Mouse (Mus musculus) forebrain, embryonic 11.5 days (tissue): ENCODE measurements around the gene Bag1. TPM values are rescaled to one million over a fixed set of nuclear protein-coding genes. Genes with fewer than 3 reads are reported as not detected.

Source experiments
- ATAC-seq: fragments of 200-750 bp; cut with Nextera tagmentation; replicated peaks from 2 replicates; pipeline ENCODE4 v1.8.0; 2017; ENCODE audit warnings: moderate TSS enrichment; ENCODE audit not compliant: low FRiP score
- DNase-seq: peaks from one replicate; pipeline ENCODE4 v3.0.0-alpha.2; 2017; ENCODE audit warnings: low spot score
- H3K27ac ChIP-seq: fragments of 300-500 bp; sonication (generic); 2 replicates; pipeline ENCODE4 v1.5.1; 2014; ENCODE audit warnings: low read depth, low read length
- H3K27me3 ChIP-seq: fragments of 300-500 bp; sonication (generic); 2 replicates; pipeline ENCODE4 v1.6.1; 2014; ENCODE audit warnings: mild to moderate bottlenecking, low read length, mixed read lengths; ENCODE audit not compliant: control insufficient read depth, insufficient read depth
- H3K36me3 ChIP-seq: fragments of 300-500 bp; sonication (generic); 2 replicates; pipeline ENCODE4 v1.6.1; 2014; ENCODE audit warnings: mild to moderate bottlenecking, low read length, moderate library complexity, mixed read lengths; ENCODE audit not compliant: control insufficient read depth, insufficient read depth
- H3K4me1 ChIP-seq: fragments of 300-500 bp; sonication (generic); replicated peaks from 2 replicates; pipeline ENCODE4 v1.6.1; 2014; ENCODE audit warnings: low read length, mixed read lengths; ENCODE audit not compliant: control insufficient read depth, insufficient read depth
- H3K4me2 ChIP-seq: fragments of 300-500 bp; sonication (generic); 2 replicates; pipeline ENCODE4 v1.6.1; 2014; ENCODE audit warnings: low read depth, mild to moderate bottlenecking, low read length, moderate library complexity, mixed read lengths; ENCODE audit not compliant: severe bottlenecking
- H3K4me3 ChIP-seq: fragments of 300-500 bp; sonication (generic); 2 replicates; pipeline ENCODE4 v1.5.1; 2014; ENCODE audit warnings: low read depth, low read length
- H3K9ac ChIP-seq: fragments of 300-500 bp; sonication (generic); 2 replicates; pipeline ENCODE4 v1.6.1; 2014; ENCODE audit warnings: low read length
- H3K9me3 ChIP-seq: fragments of 300-500 bp; sonication (generic); 2 replicates; pipeline ENCODE4 v1.6.1; 2016; ENCODE audit warnings: low read length, mixed read lengths; ENCODE audit not compliant: control insufficient read depth
- WGBS: fragments of 180-500 bp; shearing (Covaris S2); extraction: QIAGEN DNeasy Blood & Tissue Kit; methylation state at CpG from one replicate; pipeline ENCODE4 v1.1.7; 2014; 5-methylcytosine and 5-hydroxymethylcytosine counted together
- microRNA-seq: library from miRNA; unstranded; fragments of <30 nt; microRNA quantifications from one replicate; pipeline ENCODE4, GENCODE M21; 2016; ENCODE audit not compliant: insufficient number of aligned reads
- polyA plus RNA-seq: library from polyadenylated mRNA; unstranded; fragments of >200 nt; fragmentation: Nextera tagmentation; extraction: Ambion mirVana; gene quantifications from 2 replicates; pipeline ENCODE4 v1.2.1, GENCODE M21; 2014

The Bag1 gene
- polyA plus RNA-seq, 1 experiment from 2014 or later, result 227 TPM

DNA sequence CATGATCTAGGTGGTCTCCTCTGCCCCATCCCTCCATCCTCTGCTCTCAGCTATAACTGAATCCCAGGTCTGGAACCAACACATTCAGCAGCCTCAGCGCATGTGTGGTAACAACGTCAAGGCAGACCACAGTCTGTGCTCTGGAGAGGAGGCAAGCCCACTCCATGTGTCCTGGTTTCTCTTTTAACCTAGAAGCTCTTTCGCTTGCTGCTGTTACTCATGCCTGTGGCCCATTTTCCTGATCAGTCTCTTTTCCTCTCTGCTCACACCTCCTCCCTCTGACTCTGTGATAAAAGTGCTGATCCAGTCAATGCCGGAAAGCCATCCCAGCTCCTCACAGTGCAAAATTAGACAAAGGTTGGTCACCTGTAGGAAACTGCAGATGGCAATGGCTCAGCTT is 58.1 kb downstream of the Bag1 start:
- H3K36me3 ChIP-seq, result no peaks in the 10 kb centered on the region
- no peak overlapping the region for H3K9ac ChIP-seq
- DNase-seq (no peak), ATAC-seq (no peak)
- no peaks in the 10 kb centered on the region for H3K4me1 ChIP-seq
- H3K27me3 ChIP-seq, result no peaks in the 10 kb centered on the region
- no peak overlapping the region for H3K4me3 ChIP-seq
- H3K4me2 ChIP-seq, result no peak overlapping the region
- no peaks in the 10 kb centered on the region for H3K9me3 ChIP-seq
- WGBS, result 91% methylated on average over 4 of the region's 4 CpGs
- H3K27ac ChIP-seq, result no peak overlapping the region

DNA sequence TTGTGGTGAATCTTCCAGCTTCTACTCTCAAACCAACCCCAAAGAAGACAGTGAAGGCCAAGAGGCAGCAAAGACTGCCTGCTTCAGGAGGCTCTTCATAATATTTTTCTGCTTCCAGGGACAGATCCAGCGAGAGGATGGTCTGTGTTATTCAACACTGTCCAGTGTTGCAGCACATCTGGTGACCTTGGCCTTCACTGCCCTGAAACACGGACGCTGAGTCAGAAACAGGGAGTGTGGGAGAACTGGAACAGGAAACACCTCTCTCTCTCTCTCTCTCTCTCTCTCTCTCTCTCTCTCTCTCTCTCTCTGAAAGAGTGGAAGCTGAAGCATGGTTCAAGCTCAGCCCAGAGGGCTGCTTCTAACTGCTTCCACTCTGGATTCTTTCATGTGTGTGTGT is 58.8 kb downstream of the Bag1 start:
- Histone ChIP-seq H3K9ac (no peak overlapping the region), H3K36me3 (no peaks in the 10 kb centered on the region), H3K27me3 (no peaks in the 10 kb centered on the region), H3K4me2 (no peak overlapping the region), H3K4me1 (no peaks in the 10 kb centered on the region), H3K4me3 (no peak overlapping the region), H3K9me3 (no peaks in the 10 kb centered on the region), H3K27ac (no peak overlapping the region)
- no peak for DNase-seq
- no peak for ATAC-seq
- 77% methylated on average over 3 of the region's 3 CpGs for WGBS

DNA sequence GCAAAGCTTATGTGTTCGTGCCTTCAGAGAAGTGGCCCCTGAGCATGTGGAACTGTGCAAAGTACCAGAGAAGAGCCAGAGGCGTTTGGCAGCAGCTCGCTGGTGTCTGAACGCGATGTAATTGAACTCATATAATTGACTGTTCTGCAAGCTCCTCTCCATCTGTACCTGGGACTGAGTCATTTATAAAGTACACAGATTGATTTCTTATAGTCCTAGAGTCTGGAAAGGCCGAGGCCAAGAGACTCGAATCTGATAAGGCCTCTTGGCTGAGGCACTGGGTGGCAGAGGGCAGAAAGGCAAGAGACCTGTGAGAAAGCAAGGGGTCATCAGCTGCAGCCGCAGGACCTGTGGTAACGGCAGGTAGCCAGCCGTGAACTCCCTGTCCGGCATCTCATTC is 59.3 kb downstream of the Bag1 start:
- 88% methylated on average over 11 of the region's 11 CpGs for WGBS
- DNase-seq (no peak), ATAC-seq (no peak)
- H3K4me1 ChIP-seq, result no peaks in the 10 kb centered on the region
- H3K4me3 ChIP-seq, result no peak overlapping the region
- H3K27ac ChIP-seq, result no peak overlapping the region
- H3K27me3 ChIP-seq, result no peaks in the 10 kb centered on the region
- H3K9me3 ChIP-seq, result no peaks in the 10 kb centered on the region
- H3K36me3 ChIP-seq, result no peaks in the 10 kb centered on the region
- H3K4me2 ChIP-seq, result no peak overlapping the region
- no peak overlapping the region for H3K9ac ChIP-seq

Small RNA genes within 50 kb of the gene (microRNA-seq; reads per million reads assigned to microRNA genes)
- 5.9 reads per million for gene Mir3094

Other genes with a start within 250 kb of the Bag1 start
- 35.1 and 36.6 TPM in 2 replicates for gene Aptx, start 245.1 kb downstream of the Bag1 start, polyA plus RNA-seq
- gene Dnaja1, start 226.1 kb downstream of the Bag1 start, polyA plus RNA-seq, result 640 and 645 TPM in 2 replicates
- 185 and 191 TPM in 2 replicates for gene Smu1, start 190.4 kb downstream of the Bag1 start, polyA plus RNA-seq
- gene B4galt1, start 94.3 kb downstream of the Bag1 start, polyA plus RNA-seq, result 19.3 and 20.3 TPM in 2 replicates
- gene Spink4, start 28.2 kb downstream of the Bag1 start, polyA plus RNA-seq, result not detected in 2 replicates
- 120 and 134 TPM in 2 replicates for gene Chmp5, start 113 bp upstream of the Bag1 start, polyA plus RNA-seq
- 108 and 115 TPM in 2 replicates for gene Nfx1, start 22.6 kb upstream of the Bag1 start, polyA plus RNA-seq
- gene Aqp7, start 99.8 kb upstream of the Bag1 start, polyA plus RNA-seq, result not detected in 2 replicates
- 1.6 and 2.1 TPM in 2 replicates for gene Aqp3, start 149.9 kb upstream of the Bag1 start, polyA plus RNA-seq
- 30.9 and 31.6 TPM in 2 replicates for gene Nol6, start 176.2 kb upstream of the Bag1 start, polyA plus RNA-seq
- gene Ube2r2, start 187.4 kb upstream of the Bag1 start, polyA plus RNA-seq, result 97.3 and 105 TPM in 2 replicates